Mouse (Mus musculus): ENCODE results near the gene Sbf2.
A peak's percentile ranks its signal among the peaks of the same experiment; 100 is the strongest.
"Not testable (repeated sequence)": the region's sequence is repeated elsewhere in the genome, so short reads cannot be mapped to it uniquely, and the experiment has no call there.

Gene Sbf2

DNA sequence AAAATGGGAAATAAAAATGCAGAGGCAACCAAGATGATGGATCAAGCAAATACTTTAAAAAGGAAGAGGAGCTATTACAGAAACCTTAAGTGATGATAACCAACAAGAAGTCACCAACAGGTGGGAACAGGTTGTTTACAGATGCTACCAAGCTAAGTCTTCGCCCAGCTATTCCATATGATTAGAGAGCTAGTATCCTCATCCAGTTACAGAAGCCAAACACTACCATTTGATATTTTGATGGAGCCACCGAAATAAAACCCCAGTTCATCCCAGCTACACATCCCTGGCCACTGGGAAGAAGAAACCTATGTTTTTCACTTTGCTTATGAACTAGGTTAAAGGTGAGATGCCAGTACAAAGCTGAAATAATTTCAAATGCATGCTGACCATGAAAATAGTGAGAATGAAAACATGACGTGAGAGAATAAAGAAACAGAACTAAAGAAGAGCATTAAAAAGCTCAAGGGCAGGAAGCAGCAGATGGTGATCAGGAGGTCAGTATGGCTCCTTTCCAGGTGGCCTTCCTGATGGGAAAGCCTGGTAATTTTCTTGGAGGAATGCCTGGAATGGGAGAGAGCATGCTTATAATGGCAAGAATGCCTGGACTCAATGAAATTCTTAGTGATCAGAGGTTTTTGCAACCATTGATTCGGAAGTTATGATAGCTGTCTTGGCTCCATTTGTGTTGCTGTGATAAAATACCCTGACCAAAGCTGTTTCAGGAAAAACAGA lies 48.7 kb downstream of the Sbf2 start:
- DNase-seq (ENCODE audit: low read depth), result peak; percentile 26

DNA sequence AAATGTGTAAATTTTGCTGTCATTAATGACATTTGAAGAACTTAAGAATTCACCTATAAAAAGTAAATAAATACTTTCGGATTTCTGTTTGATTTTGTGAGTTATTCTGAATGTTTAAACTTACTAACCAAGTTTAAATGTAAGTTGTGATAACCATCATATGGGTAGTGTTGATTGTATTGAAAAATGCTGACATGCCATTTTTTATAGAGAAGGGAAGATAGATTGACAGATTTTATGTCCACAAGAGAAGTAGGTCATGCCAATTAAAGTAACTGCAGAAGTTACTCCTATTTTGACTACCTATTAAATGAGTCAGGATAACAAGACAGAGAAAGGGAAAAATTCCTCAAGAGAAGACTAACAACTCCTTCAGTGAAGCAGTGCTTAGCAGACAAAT lies 53.1 kb downstream of the Sbf2 start:
- no peak for DNase-seq (ENCODE audit: low read depth)

DNA sequence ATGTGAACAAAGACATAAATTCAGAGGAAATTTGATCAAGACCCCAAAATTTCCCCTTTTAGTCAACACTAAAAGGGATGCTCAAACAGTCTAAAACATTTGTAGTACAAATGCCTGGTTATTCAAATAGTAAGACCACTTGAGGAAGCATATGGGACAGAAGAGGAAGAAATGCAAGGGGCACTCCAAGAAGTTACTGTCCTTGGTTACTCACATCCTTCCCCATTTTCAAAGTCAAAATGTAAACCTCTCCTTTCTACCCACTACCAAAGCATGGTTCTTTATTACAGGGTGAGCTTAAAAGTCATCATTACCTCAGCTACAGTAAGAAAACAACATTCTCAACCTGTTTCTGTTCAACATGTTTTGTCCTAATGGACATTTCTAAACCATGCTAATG lies 57.7 kb downstream of the Sbf2 start:
- DNase-seq (ENCODE audit: low read depth), result no peak

DNA sequence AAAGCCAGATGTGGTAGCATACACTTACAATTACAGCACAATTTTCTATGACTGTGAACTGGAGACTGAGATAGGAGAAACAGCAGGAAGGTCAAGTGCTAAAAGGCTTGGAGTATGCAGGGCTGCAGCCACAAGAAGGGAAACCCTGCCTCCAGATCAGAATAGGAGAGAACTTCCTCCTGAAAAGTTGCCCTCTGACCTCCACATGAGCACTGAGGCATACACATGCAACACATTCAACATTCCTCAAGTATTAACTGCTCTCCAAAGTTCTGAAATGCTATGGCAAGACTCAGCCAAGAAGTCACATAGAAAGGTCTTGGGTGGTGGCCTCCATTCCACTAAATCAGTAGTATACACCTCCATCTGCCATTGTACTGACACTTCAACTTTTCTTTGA lies 58.5 kb downstream of the Sbf2 start:
- no peak for DNase-seq (ENCODE audit: low read depth)

DNA sequence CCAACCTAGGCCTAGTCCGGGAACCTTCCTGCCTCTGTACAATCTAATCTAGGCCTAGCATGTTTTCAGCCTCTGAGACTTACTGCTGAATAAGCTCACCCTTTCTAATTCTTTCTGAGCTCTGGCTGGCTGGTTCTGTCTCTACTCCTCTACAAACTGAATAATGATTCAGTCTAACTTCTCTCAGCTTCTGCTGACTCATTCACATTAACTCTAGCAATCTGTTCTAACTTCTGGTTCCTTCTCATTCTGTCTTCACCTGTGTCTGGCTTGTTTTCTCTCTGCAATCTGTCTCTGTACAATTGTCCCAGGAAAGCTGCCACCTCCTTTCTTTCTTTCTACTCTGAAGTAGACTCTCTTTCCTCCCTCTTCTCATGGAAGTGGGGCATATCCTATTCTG lies 59.5 kb downstream of the Sbf2 start:
- no peak for DNase-seq (ENCODE audit: low read depth)

DNA sequence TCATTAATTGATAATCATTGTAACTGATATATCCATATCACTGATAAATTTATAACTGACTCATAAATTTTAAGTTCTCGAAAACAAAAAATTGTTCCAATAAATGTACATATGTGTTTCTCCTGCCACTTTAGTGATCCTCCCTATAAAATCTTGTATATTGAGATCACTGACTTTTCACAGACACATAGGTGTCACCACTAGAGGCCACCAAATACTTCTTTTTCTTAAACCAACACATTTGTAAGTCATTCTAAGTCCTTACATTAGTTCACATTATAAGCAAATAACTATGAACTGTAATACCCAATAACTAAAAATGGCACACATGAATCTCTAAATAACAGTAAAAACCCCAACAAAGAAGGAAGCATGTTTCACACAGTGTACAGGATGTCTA lies 66.5 kb downstream of the Sbf2 start:
- no peak for DNase-seq (ENCODE audit: low read depth)

DNA sequence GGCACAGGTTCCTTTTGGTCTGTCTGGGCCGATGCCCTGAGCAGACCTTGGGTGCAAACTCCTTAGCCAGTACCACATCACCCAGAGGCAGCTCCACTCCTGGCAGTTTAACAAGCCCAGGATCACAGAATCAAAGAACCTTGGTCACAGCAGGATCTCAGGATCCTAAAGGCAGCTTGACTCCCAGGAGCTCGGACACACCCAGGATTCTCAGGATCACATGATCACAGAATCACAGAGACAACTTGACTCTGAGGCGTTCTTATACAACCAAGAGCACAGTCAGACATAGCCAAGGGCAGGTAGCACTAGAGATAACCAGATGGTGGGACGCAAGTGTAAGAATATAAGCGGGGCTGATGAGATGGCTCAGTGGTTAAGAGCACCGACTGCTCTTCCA lies 71.4 kb downstream of the Sbf2 start:
- DNase-seq (ENCODE audit: low read depth), result no peak

DNA sequence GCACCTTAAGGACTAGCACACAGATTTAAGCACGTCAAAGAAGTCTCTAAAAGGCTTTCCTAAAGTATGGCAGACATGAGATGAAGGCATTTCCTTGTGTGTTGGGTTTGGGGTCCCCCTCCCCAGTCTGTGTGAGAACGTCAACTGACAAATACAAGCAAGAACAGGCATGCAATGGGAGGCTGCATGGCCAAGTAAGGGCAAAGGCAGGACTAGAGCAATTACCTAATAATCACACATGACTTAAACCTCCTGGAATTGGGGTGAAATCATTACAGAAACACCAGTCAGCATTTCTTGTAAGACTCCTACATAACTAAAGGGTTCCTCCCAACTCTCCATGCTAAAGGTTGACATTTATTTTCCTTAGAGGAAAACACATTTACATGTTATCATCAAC lies 75.5 kb downstream of the Sbf2 start:
- no peak for DNase-seq (ENCODE audit: low read depth)

DNA sequence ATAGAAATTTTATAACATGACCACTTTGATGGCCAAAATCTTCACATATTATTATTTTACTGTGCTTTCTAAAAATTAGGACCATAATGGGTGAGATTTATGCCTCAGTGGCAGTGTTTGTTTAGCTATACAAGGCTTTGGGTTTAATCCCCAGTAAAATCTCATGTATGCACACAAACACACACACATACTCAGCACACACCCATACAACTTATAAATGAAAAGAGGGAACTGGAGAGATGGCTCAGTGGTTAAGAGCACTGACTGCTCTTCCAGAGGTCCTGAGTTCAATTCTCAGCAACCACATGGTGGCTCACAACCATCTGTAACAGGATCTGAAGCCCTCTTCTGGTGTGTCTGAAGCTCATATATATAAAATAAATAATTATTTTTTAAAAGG lies 84.4 kb downstream of the Sbf2 start:
- not testable (repeated sequence) for DNase-seq (ENCODE audit: low read depth)

DNA sequence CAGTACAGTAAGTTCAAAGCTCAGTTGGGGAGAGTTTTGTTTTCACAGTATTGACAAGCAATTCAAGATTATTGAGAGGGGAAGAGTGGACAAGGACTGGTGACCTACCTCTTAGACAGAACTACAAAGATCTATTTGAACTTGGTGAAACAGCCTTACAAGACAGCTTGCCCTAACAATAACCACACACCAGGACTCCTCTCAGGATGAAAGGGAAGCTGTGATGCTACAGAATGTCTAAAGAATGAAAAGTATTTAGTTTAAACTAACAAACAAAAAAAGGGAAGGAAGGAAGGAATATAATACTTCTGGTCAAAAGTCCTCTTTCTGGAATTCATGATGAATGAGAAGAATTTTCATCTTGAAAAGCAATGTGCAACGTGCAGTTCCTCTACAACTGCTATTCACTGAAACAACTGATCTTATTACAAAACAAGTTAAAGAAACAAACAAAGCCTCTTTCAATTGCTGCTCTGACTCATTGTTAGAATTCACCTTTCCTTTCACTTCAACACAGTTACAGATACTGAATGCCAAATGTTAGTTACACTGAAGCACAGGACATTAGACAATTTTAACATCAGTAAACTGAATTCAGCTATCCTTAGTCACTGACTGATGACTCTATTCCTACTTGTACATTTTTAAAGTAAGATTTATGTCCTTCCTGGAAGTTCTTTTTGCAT lies 89.5 kb downstream of the Sbf2 start:
- no peak for DNase-seq (ENCODE audit: low read depth)

DNA sequence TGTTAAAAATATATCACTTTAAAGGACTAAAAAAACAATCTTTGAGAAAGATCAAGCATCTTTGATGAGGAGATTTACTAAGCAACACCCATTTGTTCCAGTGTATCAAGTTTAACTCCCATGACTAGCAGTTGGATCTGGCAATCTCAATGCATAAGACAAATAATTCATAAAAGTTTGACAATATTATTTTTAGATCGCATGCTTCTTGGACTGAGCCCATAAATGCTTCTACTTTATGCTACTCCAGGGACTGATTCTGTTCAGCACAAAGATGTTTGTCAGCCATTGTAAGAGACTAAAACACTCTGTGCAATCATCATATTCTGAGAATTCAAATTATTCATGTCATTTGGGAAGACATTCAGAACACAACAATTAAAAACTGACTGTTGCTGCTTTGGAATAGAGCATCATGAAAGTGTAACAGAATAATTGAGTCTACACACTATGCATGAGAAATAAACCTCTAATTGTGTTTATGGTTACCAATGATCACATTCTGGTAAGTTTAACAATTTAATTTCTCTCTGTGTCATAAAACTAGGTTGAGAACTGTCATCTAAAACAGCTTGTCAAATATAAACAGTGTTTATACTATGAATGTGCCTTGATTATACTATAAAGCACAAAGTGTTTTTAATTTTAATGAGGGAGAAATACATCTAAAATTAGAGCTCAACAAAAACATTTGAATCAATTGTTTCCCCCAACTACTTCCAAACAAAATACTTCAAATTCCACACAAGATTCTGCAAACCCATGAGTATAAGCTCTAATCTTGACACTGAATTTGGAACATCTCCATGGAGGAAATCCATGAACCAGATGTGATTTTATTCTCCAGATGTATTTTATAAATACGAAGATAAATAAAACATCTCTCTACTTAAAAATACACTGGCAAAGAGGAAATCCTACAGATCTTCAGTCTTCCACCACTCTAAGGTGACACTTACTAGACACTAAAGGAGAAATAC lies 98.2 kb downstream of the Sbf2 start:
- no peak for DNase-seq (ENCODE audit: low read depth)

DNA sequence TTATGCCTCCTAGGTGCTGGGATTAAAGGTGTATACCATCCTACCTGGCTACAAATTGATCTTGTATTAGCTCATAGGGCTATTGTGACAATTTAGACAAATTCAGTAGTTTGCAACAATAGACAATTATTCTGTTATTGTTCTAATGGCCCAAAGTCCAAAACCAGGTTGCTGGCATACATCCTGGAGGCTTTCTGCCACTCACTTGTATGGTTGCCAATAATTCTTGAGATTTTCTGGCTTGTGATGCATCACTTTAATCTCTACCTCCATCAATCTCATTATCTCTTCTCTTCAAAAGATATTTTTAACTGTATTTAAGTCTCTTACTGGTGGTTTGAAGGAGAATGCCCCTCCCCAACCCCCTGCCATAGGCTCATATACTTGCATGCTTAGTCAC lies 100.6 kb downstream of the Sbf2 start:
- DNase-seq (ENCODE audit: low read depth), result no peak

DNA sequence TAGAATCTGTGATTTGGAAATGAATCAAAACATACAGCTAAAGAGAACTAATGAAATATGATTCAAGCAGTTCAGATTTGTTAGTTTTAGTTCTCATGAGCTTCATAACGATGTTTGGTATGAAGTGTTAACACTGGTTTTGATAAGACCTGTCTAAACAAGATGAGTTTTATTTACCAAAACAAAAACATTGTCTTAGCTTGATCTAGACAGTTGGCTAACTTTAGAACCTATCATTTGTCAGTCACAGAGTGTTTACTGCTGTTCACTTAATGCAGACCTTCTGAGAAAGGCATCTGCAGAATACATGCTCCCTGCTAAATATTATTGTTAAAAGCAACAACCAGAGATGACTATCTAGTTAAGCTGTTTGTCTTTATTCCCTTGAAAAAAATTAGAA lies 116.1 kb downstream of the Sbf2 start:
- no peak for DNase-seq (ENCODE audit: low read depth)

DNA sequence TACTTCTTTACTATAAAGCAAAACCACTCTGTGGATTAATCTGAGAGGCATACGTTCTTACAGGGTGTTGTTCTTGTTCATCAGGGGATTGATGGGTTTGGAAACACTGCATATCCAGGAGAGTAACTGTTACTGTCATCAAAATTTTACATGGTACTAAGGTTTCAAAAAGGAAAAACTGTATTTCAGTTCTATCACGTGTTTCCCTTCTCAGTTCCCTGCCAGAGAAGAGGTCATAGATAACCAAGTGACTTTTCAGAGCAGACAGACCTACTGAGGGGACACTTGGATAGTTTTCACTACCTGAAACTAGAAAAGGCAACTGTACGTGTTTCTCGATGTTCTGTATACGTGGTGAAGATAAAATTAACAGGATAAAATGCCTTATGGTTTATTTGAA lies 123.7 kb downstream of the Sbf2 start:
- no peak for DNase-seq (ENCODE audit: low read depth)

DNA sequence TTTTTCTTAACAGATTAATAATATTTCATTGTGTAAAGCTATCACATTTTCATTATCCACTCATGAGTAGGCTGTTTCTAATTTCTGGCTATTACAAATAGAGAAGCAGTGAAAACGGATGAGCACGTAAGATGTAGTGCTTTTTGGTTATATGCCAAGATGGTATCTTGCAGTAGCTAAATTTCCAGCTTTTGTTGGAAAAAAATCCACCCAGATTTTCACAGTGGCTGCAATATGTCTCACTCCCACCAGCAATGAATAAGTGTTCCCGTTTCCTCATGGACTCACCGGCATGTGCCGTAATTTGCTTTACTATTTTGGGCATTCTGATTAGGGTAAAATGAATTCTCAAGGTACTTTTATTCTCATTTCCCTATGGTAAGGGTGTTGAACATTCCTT lies 129.7 kb downstream of the Sbf2 start:
- no peak for DNase-seq (ENCODE audit: low read depth)

DNA sequence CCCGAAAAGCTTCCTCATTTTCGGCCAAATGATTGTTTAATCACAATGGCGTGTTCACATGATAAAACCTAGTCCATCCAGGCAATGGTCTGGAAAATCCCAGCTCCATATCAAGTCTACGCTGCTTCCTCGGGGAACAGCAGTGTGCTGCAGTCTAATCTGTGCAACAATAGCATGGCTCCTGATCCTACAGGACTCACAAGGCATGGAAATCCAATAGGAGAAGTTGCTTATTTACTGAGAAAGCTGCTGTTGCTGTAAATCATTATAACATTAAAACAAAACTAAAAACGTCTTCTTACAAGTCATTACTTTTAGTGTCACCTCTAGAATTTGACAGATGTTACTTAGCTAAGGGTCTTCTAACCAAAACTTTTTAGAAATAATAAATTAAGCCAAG lies 143.7 kb downstream of the Sbf2 start:
- DNase-seq (ENCODE audit: low read depth), result no peak

DNA sequence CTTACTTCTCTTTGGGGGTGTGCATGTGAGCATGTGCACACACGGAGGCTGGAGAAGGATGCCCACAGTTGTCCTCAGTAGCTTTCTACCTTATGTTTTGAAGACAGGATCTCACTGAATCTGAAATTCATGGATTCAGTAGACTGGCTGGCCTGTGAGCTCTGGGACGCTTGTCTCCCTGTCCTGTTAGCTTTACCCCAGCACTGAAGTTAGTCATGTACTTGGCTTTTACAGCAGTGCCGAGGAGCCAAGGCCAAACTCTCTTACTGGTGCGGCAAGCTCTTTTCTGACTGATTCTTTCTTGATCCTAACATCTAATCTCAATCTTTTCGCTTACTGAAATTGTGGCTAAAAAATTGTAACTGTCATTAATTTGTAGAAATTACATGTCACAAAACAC lies 151.3 kb downstream of the Sbf2 start:
- no peak for DNase-seq (ENCODE audit: low read depth)

DNA sequence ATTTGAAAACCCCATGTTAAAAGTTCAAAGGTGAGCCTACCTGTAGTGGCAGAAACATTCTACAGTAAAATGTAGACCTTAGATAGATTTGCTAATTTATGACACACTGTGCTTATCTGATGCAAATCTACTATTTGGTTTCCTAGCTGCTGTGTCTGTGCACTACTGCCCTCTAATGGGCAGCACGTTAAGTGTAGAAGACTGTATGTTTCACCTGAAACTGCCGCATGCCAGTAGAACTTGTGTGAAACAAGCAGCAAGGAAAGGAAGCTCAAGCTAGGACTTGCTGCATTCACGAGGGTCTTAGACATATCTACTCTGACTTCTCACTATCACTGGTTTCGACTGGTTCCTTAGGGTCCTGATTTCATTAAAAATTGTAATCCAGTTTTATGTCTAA lies 182.4 kb downstream of the Sbf2 start:
- DNase-seq (ENCODE audit: low read depth), result peak; percentile 31

DNA sequence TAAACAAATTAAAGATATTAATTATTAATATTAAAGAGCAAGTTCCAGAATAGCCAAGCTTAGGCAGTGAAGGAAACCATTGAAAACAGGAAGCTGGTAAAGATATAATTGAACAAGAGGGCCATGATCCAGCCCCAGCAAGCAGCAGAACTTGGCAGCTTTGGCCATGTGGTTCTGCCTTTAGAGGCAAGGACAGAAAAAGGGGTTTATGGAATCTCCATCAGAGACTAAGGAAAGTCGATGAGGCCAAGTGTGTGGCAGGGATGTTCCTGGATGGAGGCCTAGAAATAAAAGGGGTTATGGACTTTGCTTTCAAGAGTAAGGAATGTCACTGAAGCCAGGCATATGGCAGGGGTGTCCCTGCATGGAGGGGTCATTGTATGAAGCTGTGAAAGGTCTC lies 198.4 kb downstream of the Sbf2 start:
- no peak for DNase-seq (ENCODE audit: low read depth)

DNA sequence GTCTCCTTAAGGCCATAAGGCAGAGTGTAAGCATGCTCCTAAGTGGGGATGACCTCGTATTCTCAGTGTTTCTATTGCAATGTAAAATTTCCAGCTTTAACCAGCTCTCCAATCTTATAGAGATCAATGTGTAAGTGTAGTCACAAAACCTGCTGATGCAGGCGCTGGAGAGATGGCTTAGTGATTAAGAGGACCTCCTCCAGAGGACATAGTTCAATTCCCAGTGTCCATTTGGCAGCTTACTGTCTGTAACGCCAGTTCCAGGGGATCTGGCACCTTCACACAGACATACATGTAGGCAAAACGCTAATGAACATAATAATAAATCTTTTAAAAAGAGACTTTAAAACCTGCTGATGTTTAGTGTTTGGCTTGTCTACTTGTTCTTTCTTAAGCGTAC lies 200.4 kb downstream of the Sbf2 start:
- no peak for DNase-seq (ENCODE audit: low read depth)

DNA sequence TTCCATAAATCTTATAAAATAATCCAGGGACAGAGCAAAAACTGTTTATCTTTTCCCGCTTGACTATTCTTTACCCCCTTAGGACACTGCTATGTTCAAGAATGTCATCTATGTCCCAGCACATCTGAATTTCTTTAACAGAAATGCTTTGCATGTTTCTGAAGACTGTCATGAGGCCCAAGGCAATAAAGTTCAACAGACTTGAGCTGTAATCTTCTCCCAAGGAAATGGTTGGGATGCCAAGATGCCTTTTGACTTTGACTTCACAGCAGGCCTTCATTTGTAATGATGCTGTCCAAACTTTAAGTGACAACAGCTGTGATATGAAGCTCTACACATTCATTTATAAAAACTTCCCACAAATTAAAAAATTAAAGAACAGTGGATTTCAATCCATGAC lies 212.6 kb downstream of the Sbf2 start:
- no peak for DNase-seq (ENCODE audit: low read depth)

DNA sequence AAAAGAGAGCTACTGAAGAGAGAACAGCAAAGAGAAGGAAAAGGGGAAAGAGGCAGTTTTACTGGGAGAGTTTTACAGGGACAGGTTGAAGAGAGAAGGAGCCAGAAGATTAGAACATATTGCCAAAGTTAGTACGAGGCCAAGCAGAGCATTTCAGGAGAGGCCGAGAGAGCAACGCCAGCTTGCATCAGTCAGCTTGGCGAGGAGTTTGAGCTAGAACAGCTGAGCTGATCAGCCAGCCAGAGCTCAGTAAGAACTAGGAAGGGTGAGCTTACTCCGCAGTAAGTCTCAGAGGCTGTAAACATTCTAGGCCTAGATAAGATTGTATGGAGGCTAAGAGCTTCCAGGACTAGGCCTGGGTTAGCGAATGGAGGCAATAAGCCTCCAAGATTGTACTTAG lies 222.1 kb downstream of the Sbf2 start:
- DNase-seq (ENCODE audit: low read depth), result no peak

DNA sequence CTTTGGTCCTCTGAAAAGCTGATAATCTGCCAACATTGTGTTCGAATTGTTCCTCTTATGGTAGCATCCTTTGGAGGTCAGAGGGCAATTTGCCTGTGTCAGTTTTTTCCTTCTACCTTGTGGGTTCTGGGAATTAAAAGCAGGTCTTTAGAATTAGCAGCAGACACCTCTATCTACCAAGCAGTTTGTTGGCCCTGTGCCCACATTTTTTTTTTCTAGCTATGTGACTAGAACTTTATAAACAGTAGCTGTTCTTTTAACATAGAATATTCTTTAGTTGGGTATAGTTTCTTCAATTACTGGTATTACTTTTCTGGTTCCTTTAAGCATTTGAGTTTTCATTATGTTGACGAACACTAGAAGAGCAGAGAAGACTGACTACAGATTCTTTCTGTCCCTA lies 223.1 kb downstream of the Sbf2 start:
- no peak for DNase-seq (ENCODE audit: low read depth)
